Mouse (Mus musculus): ENCODE measurements at regions not wholly inside any gene's neighbourhood (a gene's known extent, or its start where the extent isn't known, plus 50 kb on each side); places are given as distances from the start of the nearest gene placed in this dataset.

DNA sequence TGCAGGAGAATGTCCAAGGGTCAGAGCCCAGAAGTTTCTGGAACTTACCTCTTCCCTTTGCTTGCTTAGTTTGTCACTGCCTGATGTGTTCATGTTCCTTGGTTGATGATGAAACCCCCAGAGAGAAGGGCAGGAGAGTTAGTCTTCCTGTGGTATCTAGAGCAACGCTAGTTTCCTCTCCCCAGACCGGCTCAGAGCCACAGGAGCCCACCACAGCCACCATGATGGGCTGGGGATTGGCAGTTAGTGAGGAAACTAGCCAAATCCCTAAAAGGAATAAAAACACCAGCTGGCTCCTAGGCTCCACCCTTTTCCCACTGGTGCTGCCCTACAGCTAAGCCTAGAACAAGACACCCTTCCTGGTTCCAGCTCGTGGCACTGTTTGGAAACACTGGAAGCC lies 87.9 kb downstream of the Rplp1 start:
- Histone ChIP-seq H3K27me3 (ENCODE audit: insufficient read depth, low read length) (no peaks in the 10 kb centered on the region; the same call in none of the 2 replicates), H3K4me3 (ENCODE audit: low read depth, low read length) (no peak overlapping the region), H3K27ac (ENCODE audit: low read depth, low read length) (no peak overlapping the region), H3K9me3 (ENCODE audit: low read length) (0 out of 2 replicates have a peak, but pooled peaks cover 3% of the 10 kb centered on the region), H3K4me1 (ENCODE audit: insufficient read depth) (no peaks in the 10 kb centered on the region), H3K4me2 (ENCODE audit: low read depth) (no peak overlapping the region), H3K9ac (no peak overlapping the region), H3K36me3 (ENCODE audit: insufficient read depth) (no peaks in the 10 kb centered on the region)
- ATAC-seq (no peak), DNase-seq (no peak)
- no peak for TF ChIP-seq CTCF (IDR thresholded peaks at IDR 0.05; ENCODE audit: low read depth)
- 48% methylated on average over 3 of the region's 3 CpGs for WGBS

DNA sequence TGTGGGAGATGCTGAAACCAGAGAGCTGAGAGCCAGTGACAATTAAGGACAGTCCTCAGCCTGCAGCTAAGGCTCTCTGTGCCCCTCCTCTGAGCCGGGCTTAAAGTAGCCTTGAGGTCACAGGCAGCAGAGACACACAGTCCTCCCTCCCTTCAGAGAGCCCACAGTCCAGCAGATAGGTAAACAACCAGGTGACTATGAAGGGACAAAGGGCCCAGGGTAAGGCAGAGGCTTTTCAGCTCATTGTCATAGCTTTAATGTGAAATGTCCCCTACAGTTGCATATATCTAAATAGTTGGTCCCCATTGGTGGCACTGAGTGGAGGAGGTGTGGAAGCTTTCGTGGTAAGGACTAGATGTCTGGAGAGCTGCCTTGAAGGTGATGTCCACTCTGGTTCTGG lies 88.5 kb downstream of the Rplp1 start:
- ATAC-seq (no peak), DNase-seq (no peak)
- TF ChIP-seq CTCF (IDR thresholded peaks at IDR 0.05; ENCODE audit: low read depth), result no peak
- no peak overlapping the region for H3K27ac ChIP-seq (ENCODE audit: low read depth, low read length)
- H3K36me3 ChIP-seq (ENCODE audit: insufficient read depth), result no peaks in the 10 kb centered on the region
- H3K9ac ChIP-seq, result no peak overlapping the region
- 0 out of 2 replicates have a peak, but pooled peaks cover 3% of the 10 kb centered on the region for H3K9me3 ChIP-seq (ENCODE audit: low read length)
- H3K27me3 ChIP-seq (ENCODE audit: insufficient read depth, low read length), result no peaks in the 10 kb centered on the region; the same call in 1 of the 2 replicates
- no peak overlapping the region for H3K4me2 ChIP-seq (ENCODE audit: low read depth)
- H3K4me3 ChIP-seq (ENCODE audit: low read depth, low read length), result no peak overlapping the region
- WGBS, result 80% methylated on average over 2 of the region's 2 CpGs
- no peaks in the 10 kb centered on the region for H3K4me1 ChIP-seq (ENCODE audit: insufficient read depth)

DNA sequence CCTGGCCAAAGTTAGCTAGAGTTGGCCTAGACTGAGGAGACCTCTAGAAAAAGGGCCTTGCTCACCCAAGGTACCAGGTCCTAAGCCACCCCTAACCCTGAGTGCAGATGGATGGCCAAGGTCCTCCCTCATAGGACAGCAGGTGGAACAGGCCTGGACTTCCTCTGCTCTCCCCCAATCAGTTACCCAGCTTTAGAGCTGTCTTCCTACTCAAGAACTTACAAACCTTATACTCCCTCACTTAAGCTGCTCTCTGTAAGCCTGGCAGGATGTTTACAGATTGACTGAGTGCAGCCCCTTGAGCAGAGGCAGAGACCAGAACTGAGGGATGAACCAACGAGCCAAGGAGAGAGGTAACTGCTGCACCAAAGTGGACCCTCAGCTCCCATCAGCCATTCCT lies 94.5 kb downstream of the Rplp1 start:
- 93% methylated on average over 1 of the region's 1 CpGs for WGBS
- DNase-seq (no peak), ATAC-seq (no peak)
- H3K9me3 ChIP-seq (ENCODE audit: low read length), result 0 out of 2 replicates have a peak, but pooled peaks cover 3% of the 10 kb centered on the region
- H3K36me3 ChIP-seq (ENCODE audit: insufficient read depth), result no peaks in the 10 kb centered on the region
- no peaks in the 10 kb centered on the region for H3K27me3 ChIP-seq (ENCODE audit: insufficient read depth, low read length)
- H3K4me3 ChIP-seq (ENCODE audit: low read depth, low read length), result no peak overlapping the region
- TF ChIP-seq CTCF (IDR thresholded peaks at IDR 0.05; ENCODE audit: low read depth), result no peak
- no peak overlapping the region for H3K27ac ChIP-seq (ENCODE audit: low read depth, low read length)
- no peak overlapping the region for H3K4me2 ChIP-seq (ENCODE audit: low read depth)
- no peak overlapping the region for H3K9ac ChIP-seq
- H3K4me1 ChIP-seq (ENCODE audit: insufficient read depth), result no peaks in the 10 kb centered on the region

DNA sequence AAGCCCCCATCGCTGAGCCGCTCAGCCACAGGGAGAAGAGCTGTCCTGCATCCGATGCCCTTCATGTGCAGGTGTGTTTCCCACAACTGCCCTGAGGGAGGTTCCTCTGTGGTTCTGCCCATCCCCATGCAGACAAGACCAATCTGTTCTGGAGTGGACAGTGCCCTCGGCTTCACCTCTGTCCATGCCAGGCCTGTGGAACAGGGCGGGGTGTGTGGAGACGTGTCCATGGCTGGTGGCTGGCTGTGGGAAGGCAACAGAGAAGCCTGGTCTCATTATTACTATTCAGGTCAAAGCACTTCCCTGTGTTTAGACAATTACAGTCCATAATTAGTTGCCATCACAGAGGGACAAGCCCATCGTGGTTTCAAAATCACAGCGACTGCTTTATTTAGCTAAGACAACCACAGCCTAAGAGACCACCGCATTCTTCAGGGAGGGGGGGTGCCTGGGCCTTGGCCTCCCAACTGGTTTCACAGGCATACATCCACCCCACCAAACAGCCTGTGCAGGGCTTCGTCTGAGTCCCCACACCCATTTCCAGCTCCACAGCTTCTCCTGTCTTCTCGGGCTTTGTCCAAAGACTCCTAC lies 97.7 kb downstream of the Rplp1 start:
- 67% methylated on average over 11 of the region's 11 CpGs for WGBS
- H3K27me3 ChIP-seq (ENCODE audit: insufficient read depth, low read length), result no peaks in the 10 kb centered on the region
- no peak overlapping the region for H3K4me3 ChIP-seq (ENCODE audit: low read depth, low read length)
- no peak overlapping the region for H3K27ac ChIP-seq (ENCODE audit: low read depth, low read length)
- no peak for DNase-seq
- TF ChIP-seq CTCF (IDR thresholded peaks at IDR 0.05; ENCODE audit: low read depth), result no peak
- H3K9ac ChIP-seq, result no peak overlapping the region
- no peak for ATAC-seq
- 0 out of 2 replicates have a peak, but pooled peaks cover under 1% of the 10 kb centered on the region for H3K9me3 ChIP-seq (ENCODE audit: low read length)
- H3K36me3 ChIP-seq (ENCODE audit: insufficient read depth), result no peaks in the 10 kb centered on the region
- H3K4me2 ChIP-seq (ENCODE audit: low read depth), result no peak overlapping the region
- H3K4me1 ChIP-seq (ENCODE audit: insufficient read depth), result no peaks in the 10 kb centered on the region

DNA sequence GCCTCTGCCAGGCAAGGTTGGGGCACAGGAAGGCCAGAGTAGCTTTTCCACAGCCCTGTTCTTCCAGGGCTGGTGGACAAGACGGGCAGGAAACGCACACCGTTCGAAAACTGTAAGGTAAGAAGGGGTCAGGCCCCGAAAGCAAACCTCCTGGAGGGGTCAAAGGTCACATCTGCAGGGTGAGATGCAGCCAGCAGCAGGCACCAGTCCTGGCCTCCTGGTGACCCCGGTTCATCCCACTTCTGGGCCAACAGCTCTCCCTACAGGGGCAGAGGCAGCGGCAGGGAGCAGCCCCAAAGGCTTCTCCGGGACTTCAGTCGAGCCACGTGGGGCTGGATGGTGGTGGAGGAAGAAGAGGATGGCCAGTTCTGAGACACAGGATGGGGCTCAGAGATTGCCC lies 98.3 kb downstream of the Rplp1 start:
- H3K9me3 ChIP-seq (ENCODE audit: low read length), result no peaks in the 10 kb centered on the region
- no peaks in the 10 kb centered on the region for H3K36me3 ChIP-seq (ENCODE audit: insufficient read depth)
- WGBS, result 76% methylated on average over 10 of the region's 10 CpGs
- H3K4me1 ChIP-seq (ENCODE audit: insufficient read depth), result no peaks in the 10 kb centered on the region
- DNase-seq (no peak), ATAC-seq (no peak)
- H3K27ac ChIP-seq (ENCODE audit: low read depth, low read length), result no peak overlapping the region
- H3K4me2 ChIP-seq (ENCODE audit: low read depth), result no peak overlapping the region
- no peak overlapping the region for H3K4me3 ChIP-seq (ENCODE audit: low read depth, low read length)
- TF ChIP-seq CTCF (IDR thresholded peaks at IDR 0.05; ENCODE audit: low read depth), result no peak
- H3K27me3 ChIP-seq (ENCODE audit: insufficient read depth, low read length), result no peaks in the 10 kb centered on the region
- no peak overlapping the region for H3K9ac ChIP-seq

DNA sequence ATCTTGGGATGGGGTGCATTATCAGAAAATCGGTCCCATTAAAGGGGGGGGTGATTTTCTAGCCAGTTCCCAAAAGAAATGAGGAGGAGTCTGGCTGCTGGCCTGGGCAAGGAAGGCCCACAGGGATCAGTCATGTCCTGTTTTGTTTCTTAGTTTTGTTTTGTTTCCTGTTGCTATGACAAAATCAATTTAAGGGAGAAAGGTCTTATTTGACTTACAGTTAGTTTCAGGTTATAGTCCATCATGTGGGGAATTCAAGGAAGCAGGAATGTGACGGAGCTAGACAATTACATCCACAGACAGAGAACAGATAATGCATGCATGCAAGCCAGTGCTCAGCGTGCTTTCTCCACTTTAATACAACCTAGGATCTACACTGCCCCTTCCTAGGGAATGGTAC lies 101.1 kb downstream of the Rplp1 start:
- H3K4me3 ChIP-seq (ENCODE audit: low read depth, low read length), result no peak overlapping the region
- DNase-seq, result no peak
- no peak overlapping the region for H3K27ac ChIP-seq (ENCODE audit: low read depth, low read length)
- H3K36me3 ChIP-seq (ENCODE audit: insufficient read depth), result no peaks in the 10 kb centered on the region
- WGBS, result 83% methylated on average over 3 of the region's 3 CpGs
- no peaks in the 10 kb centered on the region for H3K27me3 ChIP-seq (ENCODE audit: insufficient read depth, low read length)
- no peaks in the 10 kb centered on the region for H3K4me1 ChIP-seq (ENCODE audit: insufficient read depth)
- no peak overlapping the region for H3K9ac ChIP-seq
- ATAC-seq, result no peak
- TF ChIP-seq CTCF (IDR thresholded peaks at IDR 0.05; ENCODE audit: low read depth), result no peak
- H3K4me2 ChIP-seq (ENCODE audit: low read depth), result no peak overlapping the region
- H3K9me3 ChIP-seq (ENCODE audit: low read length), result no peaks in the 10 kb centered on the region

DNA sequence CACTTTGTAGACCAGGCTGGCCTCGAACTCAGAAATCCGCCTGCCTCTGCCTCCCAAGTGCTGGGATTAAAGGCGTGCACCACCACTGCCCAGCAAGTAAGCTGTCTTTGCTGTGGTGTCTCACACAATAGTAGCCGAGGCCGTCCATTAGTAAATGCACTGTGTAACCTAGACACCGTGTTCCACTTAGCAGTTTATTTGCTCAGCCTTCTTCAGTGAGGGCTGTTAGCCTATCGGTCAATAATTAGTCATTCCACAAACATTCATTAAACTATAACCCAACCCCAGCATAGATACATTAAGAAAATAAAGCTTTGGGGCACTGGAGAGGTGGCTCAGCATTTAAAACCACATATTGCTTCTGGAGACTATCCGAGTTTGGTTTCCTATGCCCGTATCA lies 102.0 kb downstream of the Rplp1 start:
- no peak for TF ChIP-seq CTCF (IDR thresholded peaks at IDR 0.05; ENCODE audit: low read depth)
- ATAC-seq (no peak), DNase-seq (no peak)
- H3K27ac ChIP-seq (ENCODE audit: low read depth, low read length), result no peak overlapping the region
- H3K4me2 ChIP-seq (ENCODE audit: low read depth), result no peak overlapping the region
- H3K27me3 ChIP-seq (ENCODE audit: insufficient read depth, low read length), result no peaks in the 10 kb centered on the region
- no peak overlapping the region for H3K9ac ChIP-seq
- 91% methylated on average over 9 of the region's 9 CpGs for WGBS
- no peak overlapping the region for H3K4me3 ChIP-seq (ENCODE audit: low read depth, low read length)
- no peaks in the 10 kb centered on the region for H3K9me3 ChIP-seq (ENCODE audit: low read length)
- no peaks in the 10 kb centered on the region for H3K4me1 ChIP-seq (ENCODE audit: insufficient read depth)
- H3K36me3 ChIP-seq (ENCODE audit: insufficient read depth), result no peaks in the 10 kb centered on the region
